Mouse (Mus musculus) adrenal gland, adult 18-20 months (tissue): ENCODE data around the gene Zgrf1. TPM values are rescaled to one million over a fixed set of nuclear protein-coding genes. Genes with fewer than 3 reads are reported as not detected.
A peak's percentile ranks its signal among the peaks of the same experiment; 100 is the strongest.

ENCODE experiments used
- DNase-seq, 2 experiments: peaks; one replicate each; pipeline ENCODE4 v3.0.0; 2021 to 2022; ENCODE audit warnings: low spot score in 2 of 2
- microRNA-seq, 2 experiments: library from miRNA; unstranded; fragments of <30 nt; microRNA quantifications; one replicate each; pipeline ENCODE4 v1.2.0; 2021; ENCODE audit warnings: borderline number of aligned reads in 2 of 2
- total RNA-seq, 2 experiments: library from RNA; stranded (reverse); gene quantifications; 1 replicate in 1 of 2; 2 replicates in 1 of 2; pipeline ENCODE4 v1.2.3; 2021

Zgrf1 gene
- total RNA-seq, 2 experiments from 2014 or later: 0.70 to 0.80 TPM

GRCm38 (mm10) chr3:127634984-127635349 is 81.7 kb downstream of the Zgrf1 start:
- no peak for DNase-seq

- DNase-seq: peak in 1 of 2 experiments; percentile 31
Observed at GRCm38 (mm10) chr3:127639875-127640761, 86.8 kb downstream of the Zgrf1 start.

DNA sequence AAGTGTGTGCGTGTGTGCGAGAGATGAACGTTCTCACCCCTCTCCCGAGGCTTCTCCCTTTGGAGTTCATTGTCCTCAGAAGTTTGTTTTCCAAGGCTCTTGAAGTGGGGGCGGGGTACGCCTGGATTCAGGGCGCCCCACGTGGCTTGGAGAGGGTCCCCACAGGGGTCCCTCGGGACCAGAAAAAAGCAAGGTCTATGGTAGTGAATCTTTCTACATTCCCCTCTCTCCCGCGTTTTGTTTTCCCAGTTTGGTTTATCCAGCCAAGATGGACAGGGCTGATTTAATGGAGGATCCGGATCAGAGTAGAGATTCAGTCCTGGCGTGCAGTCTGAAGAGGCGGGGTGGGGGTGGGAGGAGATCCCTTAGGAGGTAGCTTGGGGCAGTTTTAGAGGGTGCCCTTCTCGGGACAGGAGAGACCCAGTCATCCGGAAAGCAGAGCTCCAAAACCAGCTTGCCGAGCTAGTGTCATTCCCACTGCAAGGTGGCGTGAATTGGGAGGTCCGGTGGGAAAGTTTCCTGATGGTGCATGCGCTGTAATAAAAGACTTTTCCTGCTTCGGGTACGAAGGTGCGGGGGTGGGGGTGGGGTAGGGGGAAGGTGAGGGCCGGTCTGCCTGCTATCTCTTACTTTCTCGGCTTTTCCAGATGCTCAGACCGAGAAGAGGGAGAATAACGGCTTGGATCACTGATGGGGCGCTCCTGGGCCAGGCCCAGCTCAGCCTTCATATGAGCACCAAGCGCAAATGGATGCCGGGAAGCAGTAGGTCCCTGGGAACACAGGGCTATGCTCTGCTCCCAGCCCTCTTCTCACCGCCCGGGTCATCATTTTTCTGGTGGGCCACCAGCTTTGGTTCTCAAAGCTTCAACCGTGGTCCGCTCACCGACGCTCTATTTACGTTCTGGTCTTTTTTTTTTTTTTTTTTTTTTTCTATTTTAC is 87.7 kb downstream of the Zgrf1 start:
- no peak for DNase-seq

GRCm38 (mm10) chr3:127642211-127642610 is 88.9 kb downstream of the Zgrf1 start:
- DNase-seq: no peak

DNA sequence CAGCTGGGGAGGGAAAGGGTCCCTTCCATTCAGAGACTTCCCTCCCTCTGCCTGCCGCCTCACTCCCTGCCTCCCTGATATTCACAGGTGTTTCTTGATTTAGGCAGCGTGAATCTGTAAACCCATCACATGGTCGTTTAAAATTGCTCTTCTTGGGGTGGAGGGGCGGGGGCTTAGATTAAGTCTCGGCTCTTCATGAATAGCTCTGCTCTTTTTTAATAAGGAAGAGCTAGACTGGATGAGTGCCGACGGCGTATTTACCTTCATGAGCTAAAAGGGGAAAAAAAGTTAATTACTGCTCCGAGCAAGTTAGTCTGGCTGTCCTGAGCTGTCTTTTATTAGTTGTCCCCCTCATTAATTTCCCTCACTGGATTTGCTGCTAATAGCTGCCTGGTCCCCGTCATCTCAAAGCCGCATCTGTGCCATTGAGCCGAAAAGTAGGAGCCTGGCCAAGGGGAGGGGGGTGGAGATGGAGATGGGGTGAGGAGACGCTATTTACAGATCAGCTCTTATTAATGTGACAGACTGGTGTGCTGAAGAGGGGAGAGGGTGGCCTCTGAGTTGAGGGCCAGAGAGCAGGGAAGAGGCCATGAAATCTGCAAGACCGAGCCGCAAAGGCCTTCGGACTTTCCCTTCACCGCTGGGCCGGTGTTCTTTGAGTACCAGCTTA is 93.0 kb downstream of the Zgrf1 start:
- DNase-seq: no peak

- DNase-seq: no peak
Observed at GRCm38 (mm10) chr3:127651742-127652653, 98.7 kb downstream of the Zgrf1 start.

- DNase-seq: no peak
Observed at GRCm38 (mm10) chr3:127660712-127661111, 107.4 kb downstream of the Zgrf1 start.

- no peak for DNase-seq
Observed at GRCm38 (mm10) chr3:127661646-127662531, 108.6 kb downstream of the Zgrf1 start.

Small RNA genes lying within 50 kb of the gene (microRNA-seq; reads per million reads assigned to microRNA genes)
- gene Mir302a (0 to 14.2 reads per million in 2 experiments), gene Mir302b (0 to 8.0 reads per million in 2 experiments), gene Mir302c (0 to 3.3 reads per million in 2 experiments), gene Mir302d (1.2 to 15.1 reads per million in 2 experiments), gene Mir367 (0 reads per million in 2 experiments)

Other genes starting within 250 kb of the Zgrf1 start
- 10 to 100 TPM; 31.1 to 47.3 TPM for gene Ank2, start 54.1 kb upstream of the Zgrf1 start, total RNA-seq
- 10 to 100 TPM; 19.7 to 20.4 TPM for gene Larp7, start 140 bp upstream of the Zgrf1 start, total RNA-seq
- not detected for gene Neurog2, start 79.6 kb downstream of the Zgrf1 start, total RNA-seq
- 10 to 100 TPM; 10.6 to 13.2 TPM for gene Alpk1, start 227.0 kb downstream of the Zgrf1 start, total RNA-seq
- gene Tifa, start 236.3 kb downstream of the Zgrf1 start, total RNA-seq: 1 to 10 TPM; 4.9 to 6.6 TPM